Mouse (Mus musculus): ENCODE measurements around the gene Endov.

The Endov gene

DNA sequence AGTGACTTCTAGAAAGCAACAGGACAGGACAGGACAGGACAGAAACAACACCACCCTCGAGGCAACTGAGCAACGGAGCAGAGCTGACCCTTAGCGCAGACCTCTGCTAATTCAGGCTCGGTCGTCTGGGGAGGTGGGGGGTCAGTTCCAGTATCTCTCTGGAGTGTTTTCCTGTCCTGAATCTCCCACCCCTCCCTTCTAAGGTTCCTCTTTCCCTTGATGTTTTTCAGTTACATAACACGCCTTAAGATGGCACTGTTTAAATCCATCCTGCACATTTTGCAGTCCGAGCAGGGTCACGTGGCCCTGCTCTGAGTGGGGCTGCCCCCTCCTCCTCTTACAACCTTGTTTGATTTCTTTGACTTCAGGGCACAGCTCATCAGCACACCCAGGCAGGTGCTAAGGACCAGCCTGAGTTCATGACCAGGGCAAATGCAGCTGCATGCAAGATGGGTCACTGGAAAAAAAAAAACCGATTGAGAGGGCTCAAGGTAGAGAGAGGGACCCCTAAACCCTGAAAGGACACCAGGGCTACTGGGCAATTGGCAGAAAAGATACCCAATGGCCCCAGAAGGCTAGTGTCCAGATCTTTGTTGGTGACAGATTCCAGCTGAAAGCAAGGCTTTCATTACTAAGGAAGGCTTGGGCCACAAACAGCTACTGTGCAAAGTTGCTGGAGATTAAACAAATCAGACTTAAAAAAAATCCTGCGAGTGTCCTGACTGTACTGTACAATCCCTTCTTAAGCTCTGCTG, 54.8 kb downstream of the Endov start:
- no peak for DNase-seq (ENCODE audit: low spot score)

DNA sequence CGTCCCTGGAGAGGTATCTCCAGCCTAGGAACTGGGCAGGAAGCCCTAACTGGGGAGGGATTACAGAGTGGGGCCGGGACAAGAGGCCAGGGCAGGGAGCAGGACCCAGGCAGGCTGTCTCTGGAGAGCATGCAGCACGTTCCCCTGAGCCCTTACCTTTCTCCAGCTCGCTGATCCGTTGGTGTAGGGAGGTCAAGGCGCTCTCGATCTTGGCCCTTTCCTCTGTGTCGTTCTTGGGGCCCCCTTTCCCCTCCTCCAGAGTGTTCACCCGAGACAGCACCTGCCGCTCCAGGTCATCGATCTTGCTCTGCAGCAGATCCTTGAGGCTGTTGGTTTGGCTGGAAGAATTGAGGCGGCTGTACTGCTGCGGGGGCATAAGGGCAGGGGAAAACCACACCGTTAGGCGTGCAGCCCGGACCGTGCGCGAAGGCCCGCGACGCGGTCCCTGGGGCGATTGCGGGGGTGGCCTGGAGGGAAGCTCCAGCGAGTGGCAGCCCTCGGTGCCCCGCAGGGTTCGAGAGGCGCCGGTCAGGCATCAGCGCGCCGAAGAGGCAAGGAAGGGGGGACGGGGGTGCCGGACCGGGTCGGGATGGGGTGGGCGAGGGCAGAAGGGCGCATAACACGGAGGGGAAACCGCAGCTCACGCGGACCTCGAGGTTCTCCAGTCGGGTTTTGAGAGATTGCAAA, 55.5 kb downstream of the Endov start:
- no peak for DNase-seq (ENCODE audit: low spot score)

DNA sequence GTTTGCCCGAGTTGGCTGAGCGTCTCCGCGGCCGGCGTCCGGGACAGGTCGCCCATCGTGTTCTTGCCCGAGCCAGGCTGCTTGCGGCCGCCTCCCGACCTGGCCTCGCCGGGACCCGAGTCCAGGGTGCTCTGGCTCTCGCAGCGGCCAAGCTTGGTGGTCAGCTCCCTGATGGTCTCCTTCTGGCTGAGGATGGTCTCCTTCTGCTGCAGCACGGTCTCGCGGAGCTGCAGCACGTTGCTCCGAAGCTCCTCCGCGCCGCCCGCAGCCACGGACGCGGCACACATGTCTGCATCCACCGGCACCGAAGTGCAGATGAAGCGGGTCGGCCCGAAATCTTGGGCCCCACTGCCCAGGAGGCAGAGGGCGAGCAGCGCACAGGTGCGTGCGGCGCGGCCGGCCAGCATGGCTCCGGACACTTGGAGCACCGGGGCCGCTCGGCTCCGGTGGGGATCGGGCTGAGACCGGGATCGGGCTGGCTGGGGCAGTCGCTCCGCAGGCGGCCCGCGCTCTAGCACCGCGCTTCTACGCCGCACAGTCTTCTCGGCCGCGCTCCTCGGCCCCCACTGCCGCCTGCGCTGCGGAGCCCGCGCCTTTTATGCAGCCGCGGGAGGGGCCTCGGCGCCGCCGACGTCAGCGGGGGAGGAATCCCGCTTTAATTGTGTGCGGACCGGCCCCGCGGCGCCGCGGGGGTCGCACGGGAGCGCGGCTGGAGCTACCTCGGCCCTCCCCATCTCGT, 56.2 kb downstream of the Endov start, which contains the start of gene Nptx1:
Gene Nptx1 (minus strand): TSS at position 571 of the 739 bp plus-strand sequence.
- DNase-seq (ENCODE audit: low spot score): no peak

DNA sequence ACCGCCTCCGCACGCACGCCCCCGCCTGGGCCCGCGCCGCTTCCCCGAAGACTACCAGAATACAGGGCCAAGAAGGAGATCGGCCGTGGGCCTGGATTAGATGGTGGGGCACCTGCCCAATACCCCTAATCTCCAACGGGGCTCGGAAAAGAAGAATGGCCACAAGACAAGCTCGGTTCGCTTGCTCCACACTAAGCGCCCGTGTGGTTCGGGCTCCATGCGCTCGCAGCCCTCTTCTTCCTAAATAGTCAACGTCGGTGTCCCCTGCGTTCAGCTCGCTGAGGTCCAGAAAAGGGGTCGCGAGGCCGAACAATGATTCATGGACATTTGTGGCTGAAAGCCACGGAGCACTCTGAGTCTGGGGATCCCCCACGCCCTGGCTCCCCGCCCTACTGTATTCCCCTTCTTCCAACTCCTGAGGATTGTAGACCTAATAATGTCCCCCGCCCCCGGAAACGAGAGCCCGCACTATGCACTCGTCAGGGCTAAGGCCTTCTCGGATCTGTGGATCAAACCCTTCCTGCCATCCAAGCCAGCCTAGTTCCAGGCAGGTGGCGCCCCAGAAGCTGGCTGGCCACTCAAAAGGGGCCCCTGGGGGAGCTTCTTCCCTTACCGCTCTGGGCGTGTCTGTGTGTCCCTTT, 56.9 kb downstream of the Endov start:
- DNase-seq (ENCODE audit: low spot score): no peak

DNA sequence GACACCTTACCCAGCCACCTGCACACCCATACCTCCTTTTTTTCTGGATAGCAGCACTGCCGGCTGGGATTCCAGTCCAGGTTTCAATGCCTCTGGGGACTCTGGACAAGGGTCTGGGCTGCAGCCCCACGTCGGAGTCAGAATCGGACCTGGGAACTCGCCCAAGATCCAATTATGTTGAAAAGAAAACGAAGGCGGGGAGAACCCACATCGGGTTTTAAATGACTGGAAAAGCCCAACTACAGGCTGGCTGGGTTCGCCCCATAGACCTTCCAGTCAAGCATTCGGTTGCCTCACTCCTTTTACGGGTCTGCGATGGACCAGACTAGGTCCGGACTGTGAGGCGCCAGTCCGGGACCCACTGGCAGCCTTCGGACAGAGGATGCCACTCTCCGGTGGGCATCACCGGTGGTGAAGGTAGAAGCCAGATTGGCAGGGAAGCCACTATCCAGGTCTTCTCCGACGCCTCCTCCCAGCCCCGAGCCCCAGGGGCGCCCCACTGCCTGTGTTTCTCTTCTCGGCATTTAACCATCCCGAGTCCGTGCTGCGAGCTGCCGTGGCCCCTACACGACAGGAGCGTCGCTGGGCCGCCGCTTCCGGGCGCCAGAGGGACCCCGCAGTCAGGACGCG, 57.7 kb downstream of the Endov start:
- DNase-seq (ENCODE audit: low spot score): no peak

DNA sequence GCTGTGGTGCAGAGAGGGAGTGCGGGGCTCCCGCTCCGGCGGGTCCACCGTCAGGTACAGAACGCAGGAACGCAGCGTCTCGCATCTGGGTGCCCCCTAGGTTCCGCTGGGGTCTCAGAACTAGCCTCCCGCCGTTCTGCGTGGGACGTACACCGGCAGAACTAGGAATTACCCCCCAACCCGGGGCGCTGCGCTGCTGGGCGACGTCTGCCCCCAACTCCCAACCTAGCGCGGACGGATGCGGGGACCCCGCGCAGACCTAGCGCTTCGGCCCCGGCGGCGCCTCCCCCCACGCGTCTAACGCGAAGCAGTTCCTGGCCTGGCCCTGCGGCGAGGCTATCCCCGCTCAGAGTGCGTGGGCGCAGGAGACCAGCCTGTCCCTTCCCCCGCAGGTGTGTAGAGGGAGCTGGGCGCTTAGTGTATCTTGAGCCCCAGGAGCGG, 58.2 kb downstream of the Endov start:
- no peak for DNase-seq (ENCODE audit: low spot score)

DNA sequence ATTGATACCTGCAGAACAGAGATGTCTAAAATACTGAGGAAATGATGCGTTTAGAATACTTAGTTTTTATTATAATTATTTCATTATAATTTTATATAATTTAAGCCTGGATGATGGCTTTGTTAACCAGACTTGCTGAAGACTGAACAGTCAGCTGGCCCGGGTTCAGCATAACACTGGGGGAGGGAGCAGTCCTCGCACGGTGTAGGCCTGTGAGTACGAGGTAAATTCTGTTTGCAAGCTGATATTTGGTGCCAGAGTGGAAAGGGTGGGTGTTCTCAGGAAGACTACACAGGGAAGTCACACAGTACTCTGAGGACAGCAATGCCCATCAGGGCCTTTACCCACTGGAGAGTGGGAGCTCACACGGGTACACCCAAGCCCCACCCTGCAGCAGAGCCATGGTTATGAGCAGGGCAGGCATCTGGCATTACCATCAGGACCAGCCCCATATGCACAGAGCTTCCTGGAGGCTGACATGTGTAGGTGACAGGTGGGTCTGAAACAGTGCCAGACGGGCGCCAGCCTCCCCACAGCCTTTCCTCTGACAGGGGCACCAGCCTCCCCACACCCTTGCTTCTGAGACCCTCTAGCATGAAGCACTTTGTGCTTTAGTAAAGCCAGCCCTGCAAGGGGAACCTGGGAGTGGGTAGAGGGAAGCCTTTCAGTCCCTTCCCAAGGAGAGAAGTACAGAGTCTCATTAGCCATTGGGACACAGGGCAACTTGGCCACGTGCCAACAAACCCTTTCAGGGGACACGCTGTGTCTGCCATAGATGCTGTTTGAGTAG, 59.6 kb downstream of the Endov start:
- no peak for DNase-seq (ENCODE audit: low spot score)

DNA sequence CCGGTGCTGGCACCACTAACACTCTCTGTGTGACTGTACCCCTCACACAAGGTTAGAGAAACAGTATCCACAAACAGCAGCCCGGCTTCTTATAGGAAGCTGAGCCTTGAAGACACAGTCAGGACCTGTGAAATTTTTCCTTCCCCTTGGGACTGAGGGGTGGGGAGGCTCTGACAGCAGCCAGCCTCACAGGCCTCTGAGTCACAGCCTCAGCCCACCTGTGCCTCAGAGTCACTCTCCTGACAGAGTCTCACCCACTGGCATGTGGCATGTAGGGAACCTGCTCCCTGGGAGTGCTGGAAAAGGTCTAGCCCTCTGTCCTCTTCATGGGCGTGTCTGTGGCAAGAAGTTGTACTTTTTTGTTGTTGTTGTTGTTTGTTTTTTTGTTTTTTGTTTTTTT, 60.3 kb downstream of the Endov start:
- no peak for DNase-seq (ENCODE audit: low spot score)

DNA sequence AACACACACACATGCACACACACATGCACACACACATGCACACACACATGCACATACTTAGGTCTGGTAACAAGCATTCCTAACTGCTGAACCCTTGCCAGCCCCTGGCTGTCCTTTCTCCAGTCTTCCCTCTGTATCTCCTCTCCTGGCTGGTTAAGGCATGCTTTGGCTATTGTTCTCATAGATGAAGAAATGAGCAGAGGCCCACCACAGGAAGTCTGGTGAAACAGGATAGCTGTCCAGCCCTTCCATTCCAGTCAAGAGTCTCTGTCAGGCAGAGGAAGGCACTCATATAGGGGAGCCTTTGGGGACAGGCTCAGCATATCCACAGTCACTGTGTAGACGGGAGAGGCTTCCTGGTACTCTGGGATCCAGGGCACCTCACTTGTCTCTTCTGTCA, 61.2 kb downstream of the Endov start:
- no peak for DNase-seq (ENCODE audit: low spot score)

DNA sequence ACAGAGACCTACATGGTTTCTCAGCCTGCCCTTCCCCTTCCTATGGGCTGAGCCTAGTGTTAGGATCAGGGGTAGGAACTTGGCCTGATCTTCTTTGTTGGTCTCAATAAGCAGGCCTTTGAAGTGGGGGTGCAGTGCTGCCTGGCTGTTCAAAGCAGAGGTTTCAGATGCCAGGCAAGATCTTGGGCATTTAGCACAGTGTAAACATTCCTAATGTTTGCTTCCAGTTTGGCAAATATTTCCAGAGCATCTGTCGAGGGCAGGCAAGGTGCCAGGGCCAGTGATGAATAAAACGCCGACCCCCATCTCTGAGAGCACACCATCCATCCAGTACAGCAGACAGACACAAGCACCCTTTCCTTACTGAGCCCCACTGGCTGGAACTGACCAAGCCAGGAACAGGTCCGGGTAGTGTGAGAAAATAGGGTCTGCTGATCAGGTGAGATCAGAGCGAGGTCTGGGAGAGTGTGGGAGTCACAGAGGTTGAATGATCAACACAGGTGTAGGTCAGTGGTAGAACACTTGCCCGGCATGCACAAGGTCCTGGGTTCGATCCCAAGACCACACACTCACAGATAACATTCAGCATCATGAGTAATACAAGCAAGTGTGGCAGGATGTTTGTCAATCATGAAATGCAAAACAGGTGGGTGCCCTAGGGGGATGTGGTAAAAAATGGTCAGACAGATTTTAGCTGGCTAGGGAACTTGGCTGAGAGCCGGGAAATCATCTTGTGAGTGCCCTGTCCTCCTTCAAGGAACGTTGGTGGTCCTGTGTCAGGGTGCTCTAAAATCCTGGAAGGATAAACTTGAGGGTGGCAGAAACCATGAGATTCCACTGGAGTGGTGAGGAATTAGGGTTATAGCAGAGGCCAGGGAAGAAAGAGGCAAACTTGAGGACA, 62.0 kb downstream of the Endov start:
- no peak for DNase-seq (ENCODE audit: low spot score)

DNA sequence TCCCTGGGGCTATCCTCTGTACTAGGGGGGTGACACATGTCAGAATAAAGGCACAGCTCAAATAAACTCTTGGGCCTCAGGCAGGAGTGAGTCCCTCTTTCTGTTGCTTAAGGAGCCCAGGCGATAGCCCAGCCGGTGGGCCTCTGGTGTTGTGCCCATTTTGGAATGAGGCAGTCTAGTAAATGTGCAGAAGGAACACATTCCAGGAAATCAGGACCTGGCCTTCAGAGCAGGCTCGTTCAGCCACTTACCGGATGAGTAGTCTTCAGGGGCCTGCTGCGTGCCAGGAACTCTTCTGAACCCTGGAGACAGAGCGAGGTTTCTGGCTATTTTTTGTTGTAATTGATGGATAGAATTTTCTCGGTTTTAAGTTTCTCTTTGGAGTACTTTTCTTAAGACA, 63.6 kb downstream of the Endov start:
- no peak for DNase-seq (ENCODE audit: low spot score)

DNA sequence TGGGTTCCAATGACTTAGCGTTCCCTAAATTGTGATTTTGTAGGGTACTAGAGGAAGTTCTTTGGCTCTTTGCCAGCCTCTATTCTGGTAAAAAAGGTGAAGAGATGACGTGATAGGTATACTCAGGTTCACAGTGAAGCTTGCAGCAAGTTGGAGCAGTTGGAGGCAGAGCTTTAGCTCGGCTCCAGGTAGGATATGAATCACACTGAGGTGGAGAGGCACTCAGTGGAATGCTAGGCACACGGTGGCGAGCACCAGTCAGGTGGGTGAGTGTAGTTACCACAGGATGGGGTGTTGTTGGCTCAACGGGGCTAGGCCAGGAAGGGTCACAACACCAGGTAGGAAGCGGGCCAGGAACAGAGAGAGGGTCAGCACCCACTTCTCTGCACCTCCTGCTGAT, 64.0 kb downstream of the Endov start:
- DNase-seq (ENCODE audit: low spot score): no peak

DNA sequence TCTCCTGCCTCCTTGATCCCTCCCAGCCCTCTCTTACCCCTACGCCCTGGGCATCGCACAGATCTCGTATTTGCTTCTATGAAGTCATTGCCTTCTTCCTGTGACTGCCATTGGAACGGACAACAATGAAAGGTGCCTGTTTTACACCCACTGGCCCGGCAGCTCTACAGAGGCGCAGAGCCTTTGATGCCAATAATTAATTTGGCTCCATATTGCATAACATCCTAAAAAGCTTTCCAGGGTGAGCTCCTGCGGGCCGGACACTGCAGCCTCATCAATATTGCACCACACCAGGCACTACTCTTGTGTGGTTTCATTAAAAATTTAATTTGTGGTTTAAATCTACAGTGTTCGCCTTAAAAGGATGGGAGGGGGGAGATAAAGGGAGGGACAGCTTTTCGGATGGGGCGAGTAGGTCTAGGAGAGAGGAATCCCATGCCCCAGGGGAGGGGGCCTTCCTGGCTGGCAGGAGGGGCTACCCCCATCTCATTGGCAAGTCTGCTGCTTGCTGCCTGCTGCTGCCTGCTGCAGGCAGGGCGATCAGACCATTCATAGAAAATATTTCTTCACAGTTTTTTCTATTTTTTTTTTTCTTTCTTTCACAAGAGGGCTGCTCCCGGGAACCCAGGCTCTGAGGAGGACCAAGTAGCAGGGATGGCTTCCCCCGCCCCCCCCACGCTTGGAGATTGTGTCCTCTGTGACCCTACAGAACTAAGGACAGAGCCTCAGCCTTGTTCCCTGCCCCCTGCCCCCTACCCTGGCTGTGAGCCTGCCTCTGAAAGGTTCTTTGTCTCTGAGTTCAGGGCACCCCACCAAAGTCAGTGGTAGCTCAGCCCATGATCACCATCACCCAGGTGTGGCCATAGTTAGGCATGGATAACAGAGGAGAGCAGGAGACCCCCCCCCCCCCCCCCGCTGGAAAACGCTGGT, 67.1 kb downstream of the Endov start:
- DNase-seq (ENCODE audit: low spot score): no peak

DNA sequence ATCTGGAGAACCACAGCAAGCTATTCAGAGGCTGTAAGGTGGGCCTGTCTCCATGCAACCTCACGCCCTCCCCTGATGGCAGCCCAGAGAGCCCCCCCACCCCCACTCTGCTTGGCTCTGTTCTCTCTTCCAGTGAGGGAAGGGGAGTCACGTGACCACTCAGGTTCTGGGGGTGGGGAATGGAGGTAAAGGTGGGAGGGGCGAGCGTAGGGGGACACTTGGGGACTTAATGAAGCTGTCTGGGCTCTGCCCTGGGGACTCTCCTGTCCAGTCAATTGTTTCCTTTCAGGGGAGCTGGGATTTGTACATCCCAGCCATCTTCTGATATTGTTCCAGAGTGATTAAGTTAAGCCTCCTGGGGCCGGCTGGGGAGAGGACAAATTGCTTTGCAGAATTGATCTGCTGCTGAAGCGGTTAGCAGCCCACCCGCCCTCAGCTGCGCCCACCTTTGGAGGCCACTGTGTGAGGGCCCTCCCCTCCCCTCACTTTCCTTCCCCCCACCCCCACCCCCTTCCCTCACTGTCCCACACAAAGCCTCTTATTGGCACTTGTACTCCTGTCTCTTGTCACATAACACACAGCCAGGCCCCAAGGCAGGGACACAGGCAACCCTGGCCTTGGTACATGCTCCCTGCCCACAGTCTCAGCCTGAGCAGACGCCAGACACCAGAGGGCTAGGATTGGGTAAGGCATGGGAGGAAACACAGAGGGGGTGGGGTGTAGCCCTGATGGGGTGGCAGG, 67.9 kb downstream of the Endov start:
- no peak for DNase-seq (ENCODE audit: low spot score)
